Mouse (Mus musculus): ENCODE measurements around the gene Dctn2. TPM values are rescaled to one million over a fixed set of nuclear protein-coding genes. Genes with fewer than 3 reads are reported as not detected.

The Dctn2 gene
- polyA plus RNA-seq, 1 experiment, result 115 TPM

GRCm38 (mm10) chr10:127288328-127288799 is 22.2 kb downstream of the Dctn2 start:
- Histone ChIP-seq H3K4me3 (replicated peaks; ENCODE audit: control insufficient read depth, low read depth, low read length) (peak overlapping the region; percentile 87), H3K4me1 (ENCODE audit: control insufficient read depth, insufficient read depth, low read length) (no peaks in the 10 kb centered on the region; the same call in 1 of the 2 replicates), H3K27ac (ENCODE audit: control insufficient read depth, insufficient read depth, low read depth, low read length, poor library complexity) (peak overlapping the region; percentile 78)
- TF ChIP-seq POLR2A (IDR thresholded peaks at IDR 0.05; ENCODE audit: borderline replicate concordance, control insufficient read depth, low read depth, low read length) (peak; percentile 57; the same call in 1 of the 2 replicates), CTCF (IDR thresholded peaks at IDR 0.05; ENCODE audit: control insufficient read depth, insufficient read depth, low read length) (no peak; the same call in 1 of the 2 replicates)
- 1% methylated on average over 27 of the region's 28 CpGs for WGBS

DNA sequence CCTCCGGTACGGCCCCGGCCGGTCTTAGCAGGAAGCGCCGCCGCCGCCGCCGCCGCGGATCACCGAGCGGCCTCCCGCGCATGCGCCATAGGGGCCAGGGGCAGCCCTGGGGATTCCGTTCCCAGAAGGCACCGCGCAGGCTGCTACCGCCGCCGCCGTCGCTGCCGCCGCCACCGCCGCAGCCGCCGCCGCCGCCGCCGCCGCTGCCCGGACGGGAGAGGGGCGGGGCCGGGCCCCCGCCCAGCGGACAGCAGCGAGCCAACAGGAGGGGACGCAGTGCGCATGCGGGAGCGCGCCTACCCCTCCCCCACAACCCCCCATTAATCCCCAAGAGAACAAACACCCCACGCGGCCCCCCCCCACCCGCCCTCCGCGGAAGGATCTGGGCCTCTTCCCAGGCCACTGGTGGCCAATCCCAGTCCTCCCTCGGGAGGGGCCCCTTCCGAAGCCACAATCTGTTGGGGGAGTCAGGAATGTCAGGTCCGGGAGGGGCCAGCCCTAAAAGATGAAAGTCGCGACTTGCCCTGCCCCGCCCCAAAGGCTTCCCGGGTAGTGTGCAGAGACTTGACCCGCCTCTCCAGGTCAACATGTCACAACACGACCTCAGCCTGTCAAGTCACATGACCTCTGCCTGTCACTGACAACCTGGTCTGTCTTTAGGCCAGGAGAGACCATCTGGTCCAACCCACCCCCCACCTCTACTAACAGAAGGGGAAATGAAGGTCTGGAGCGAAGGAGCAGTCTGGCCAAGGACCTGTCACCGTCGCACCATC is 22.8 kb downstream of the Dctn2 start, which contains the start of gene Mbd6:
Gene Mbd6, minus strand, starts transcription at position 219 of the 773 bp plus-strand sequence.
- Histone ChIP-seq H3K27ac (ENCODE audit: control insufficient read depth, insufficient read depth, low read depth, low read length, poor library complexity) (peak within 1 kb of the TSS; percentile 78), H3K4me1 (ENCODE audit: control insufficient read depth, insufficient read depth, low read length) (no peaks in the 10 kb centered on the region; the same call in 1 of the 2 replicates), H3K4me3 (replicated peaks; ENCODE audit: control insufficient read depth, low read depth, low read length) (peak within 1 kb of the TSS; percentile 87)
- under 1% methylated on average over 63 of the region's 65 CpGs for whole genome bisulfite sequencing
- TF ChIP-seq POLR2A (IDR thresholded peaks at IDR 0.05; ENCODE audit: borderline replicate concordance, control insufficient read depth, low read depth, low read length) (peak; percentile 53), CTCF (IDR thresholded peaks at IDR 0.05; ENCODE audit: control insufficient read depth, insufficient read depth, low read length) (no peak)

DNA sequence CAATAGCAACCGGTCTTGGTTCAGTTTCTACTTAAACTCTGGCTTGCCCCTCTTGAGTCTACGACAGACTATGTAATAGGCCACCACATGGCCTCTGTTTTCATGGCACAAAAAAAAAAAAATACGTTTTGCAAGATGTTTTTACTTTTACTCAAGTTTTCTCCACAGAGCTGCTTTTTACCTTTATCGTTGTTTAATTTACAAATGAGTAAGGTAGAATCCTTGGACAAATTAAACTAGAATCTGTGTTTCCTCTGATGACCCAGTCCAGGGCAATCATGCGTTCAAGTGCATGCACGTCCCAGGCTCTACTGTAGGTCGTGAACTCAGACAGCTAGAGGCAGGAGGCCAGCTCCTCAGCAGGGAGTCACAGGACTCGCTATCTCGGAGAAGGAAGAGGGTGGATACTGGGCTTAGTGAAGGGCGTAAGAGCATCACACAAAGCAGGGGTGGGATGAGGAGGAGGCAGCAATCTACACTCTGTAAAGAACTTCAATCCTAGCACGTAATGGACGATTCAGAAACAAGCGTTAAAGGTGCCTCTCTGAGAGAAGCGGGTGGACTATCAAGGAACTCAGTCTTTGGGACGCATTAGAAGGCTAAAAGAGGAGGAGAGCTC is 23.5 kb downstream of the Dctn2 start:
- TF ChIP-seq CTCF (IDR thresholded peaks at IDR 0.05; ENCODE audit: control insufficient read depth, insufficient read depth, low read length) (no peak), POLR2A (IDR thresholded peaks at IDR 0.05; ENCODE audit: borderline replicate concordance, control insufficient read depth, low read depth, low read length) (no peak)
- under 1% methylated on average over 15 of the region's 15 CpGs for WGBS
- Histone ChIP-seq H3K4me1 (ENCODE audit: control insufficient read depth, insufficient read depth, low read length) (no peaks in the 10 kb centered on the region; the same call in 1 of the 2 replicates), H3K27ac (ENCODE audit: control insufficient read depth, insufficient read depth, low read depth, low read length, poor library complexity) (peak overlapping the region; percentile 78), H3K4me3 (replicated peaks; ENCODE audit: control insufficient read depth, low read depth, low read length) (peak overlapping the region; percentile 57)

- H3K4me1 ChIP-seq (ENCODE audit: control insufficient read depth, insufficient read depth, low read length), result no peaks in the 10 kb centered on the region; the same call in 1 of the 2 replicates
- TF ChIP-seq CTCF (IDR thresholded peaks at IDR 0.05; ENCODE audit: control insufficient read depth, insufficient read depth, low read length) (no peak; the same call in 1 of the 2 replicates), POLR2A (IDR thresholded peaks at IDR 0.05; ENCODE audit: borderline replicate concordance, control insufficient read depth, low read depth, low read length) (peak; percentile 86)
- H3K4me3 ChIP-seq (replicated peaks; ENCODE audit: control insufficient read depth, low read depth, low read length), result peak overlapping the region; percentile 90
- H3K27ac ChIP-seq (ENCODE audit: control insufficient read depth, insufficient read depth, low read depth, low read length, poor library complexity), result peak overlapping the region; percentile 78
- WGBS, result under 1% methylated on average over 45 of the region's 47 CpGs
Measured at GRCm38 (mm10) chr10:127290307-127290929, 24.2 kb downstream of the Dctn2 start.

DNA sequence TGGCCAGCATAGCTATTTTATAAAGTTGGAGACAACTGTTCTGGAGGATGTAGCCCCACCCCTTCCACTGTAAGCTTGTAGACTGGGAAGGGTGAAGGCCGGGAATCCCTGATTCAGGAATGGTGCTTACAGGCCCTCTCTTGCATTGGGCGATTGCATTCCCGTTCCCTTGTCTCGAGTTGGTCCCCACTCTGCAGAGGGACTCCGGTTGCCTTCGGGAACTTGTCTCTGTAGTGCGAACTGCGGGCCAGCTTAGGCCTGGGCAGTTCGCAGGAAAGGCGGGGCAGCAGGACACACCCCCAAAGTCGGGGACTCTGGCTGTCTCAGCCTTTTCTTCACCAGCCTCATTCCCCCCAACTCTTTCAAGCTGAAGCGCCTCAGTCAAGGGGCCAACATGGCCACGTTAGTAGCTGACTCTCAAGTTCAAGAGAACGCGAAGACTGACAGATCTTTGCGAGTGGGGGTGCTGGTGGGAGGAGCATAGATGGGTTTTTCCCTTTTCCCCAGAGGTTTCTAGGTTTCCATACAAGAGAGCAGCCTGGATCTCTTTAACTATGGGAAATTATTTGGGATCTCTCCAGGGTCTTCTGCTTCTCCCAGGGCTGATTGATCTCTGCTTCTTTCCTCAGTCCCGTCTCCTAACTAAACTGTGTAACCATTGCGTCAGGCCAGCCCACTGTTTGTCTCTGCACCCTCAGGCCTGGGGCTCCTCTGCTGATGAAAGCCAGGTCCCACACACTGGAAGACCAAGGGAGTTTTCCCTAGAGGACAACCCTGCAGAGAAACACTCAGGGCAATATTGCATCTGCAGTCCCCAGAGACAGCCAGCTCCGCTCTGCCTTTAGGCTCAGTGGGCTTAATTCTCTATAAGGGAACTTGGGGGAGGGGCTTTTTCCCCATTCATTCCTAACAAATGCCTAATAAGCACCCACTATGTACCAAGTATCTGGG is 25.0 kb downstream of the Dctn2 start:
- WGBS, result 3% methylated on average over 19 of the region's 19 CpGs
- no peaks in the 10 kb centered on the region; the same call in 1 of the 2 replicates for H3K4me1 ChIP-seq (ENCODE audit: control insufficient read depth, insufficient read depth, low read length)
- peak overlapping the region; percentile 78 for H3K27ac ChIP-seq (ENCODE audit: control insufficient read depth, insufficient read depth, low read depth, low read length, poor library complexity)
- TF ChIP-seq CTCF (IDR thresholded peaks at IDR 0.05; ENCODE audit: control insufficient read depth, insufficient read depth, low read length) (no peak; the same call in 1 of the 2 replicates), POLR2A (IDR thresholded peaks at IDR 0.05; ENCODE audit: borderline replicate concordance, control insufficient read depth, low read depth, low read length) (no peak)
- peak overlapping the region; percentile 90 for H3K4me3 ChIP-seq (replicated peaks; ENCODE audit: control insufficient read depth, low read depth, low read length)

- TF ChIP-seq POLR2A (IDR thresholded peaks at IDR 0.05; ENCODE audit: borderline replicate concordance, control insufficient read depth, low read depth, low read length), result no peak
- TF ChIP-seq CTCF (IDR thresholded peaks at IDR 0.05; ENCODE audit: control insufficient read depth, insufficient read depth, low read length), result no peak
- H3K4me3 ChIP-seq (replicated peaks; ENCODE audit: control insufficient read depth, low read depth, low read length), result peak overlapping the region; percentile 45
- peak overlapping the region; percentile 17; the same call in 1 of the 2 replicates for H3K27ac ChIP-seq (ENCODE audit: control insufficient read depth, insufficient read depth, low read depth, low read length, poor library complexity)
- H3K4me1 ChIP-seq (ENCODE audit: control insufficient read depth, insufficient read depth, low read length), result no peaks in the 10 kb centered on the region; the same call in 1 of the 2 replicates
- WGBS, result 14% methylated on average over 5 of the region's 5 CpGs
Measured at GRCm38 (mm10) chr10:127291881-127292638, 25.9 kb downstream of the Dctn2 start.

Data from bone marrow, adult 2 months (tissue).